Mouse (Mus musculus) stomach, postnatal 0 days (tissue): ENCODE measurements around the gene U2af1.

Experiments
- CTCF ChIP-seq: IDR thresholded peaks from 2 replicates; pipeline ENCODE4 v1.5.1; 2016; ENCODE audit warnings: antibody characterized with exemption, low read depth, mild to moderate bottlenecking, moderate library complexity
- EP300 ChIP-seq: optimal IDR thresholded peaks from 2 replicates; pipeline ENCODE3; 2016; ENCODE audit warnings: antibody characterized with exemption

GRCm38 (mm10) chr17:31623101-31623500, 35.6 kb downstream of the U2af1 start:
- TF ChIP-seq CTCF (no peak), EP300 (no peak)
